Mouse (Mus musculus): ENCODE measurements around the gene Erich6.

Erich6 gene

DNA sequence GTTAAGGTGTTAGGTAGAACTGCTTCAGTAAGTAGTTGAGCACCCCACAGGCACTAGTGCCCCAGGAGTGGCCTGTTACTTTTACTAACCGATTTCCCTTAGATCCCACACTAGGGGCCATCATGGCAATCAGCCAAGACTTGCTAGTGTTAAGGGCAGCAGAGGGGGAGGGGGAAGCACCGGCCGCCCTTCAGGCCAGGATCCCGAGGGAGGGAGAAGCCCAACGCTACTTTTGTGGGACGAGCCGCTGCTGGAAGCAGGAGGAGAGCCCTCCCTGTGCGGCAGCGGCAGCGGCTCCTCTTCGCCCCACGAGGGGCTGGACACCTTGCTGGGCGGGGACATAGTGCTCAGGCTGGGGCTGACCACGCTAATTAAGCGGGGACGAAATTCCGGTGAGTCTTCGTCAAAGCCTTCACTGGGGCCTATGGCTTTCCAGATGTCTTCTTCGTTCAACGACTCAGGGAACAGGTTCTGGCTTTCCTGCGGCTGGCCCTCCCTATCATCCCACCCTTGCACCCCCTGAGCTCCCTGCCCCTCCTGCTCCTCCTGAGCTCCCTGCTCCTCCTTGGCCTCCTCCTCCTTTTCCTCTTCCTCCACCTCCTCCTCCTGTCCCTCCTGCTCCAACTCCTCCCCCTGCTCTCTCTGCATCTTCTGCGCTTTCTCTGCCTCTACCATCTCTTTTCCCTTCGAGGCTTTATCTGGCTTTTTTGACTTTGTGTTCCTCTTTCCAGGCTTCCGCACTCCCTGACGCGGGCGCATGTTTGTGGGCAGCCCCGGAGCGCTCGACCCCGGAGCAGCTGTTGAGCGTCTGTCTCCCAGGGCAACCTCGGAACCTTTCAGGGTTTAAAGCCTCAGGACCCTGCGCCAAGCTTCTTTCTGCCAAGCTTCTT lies at the start of gene Erich6:
Erich6 (minus strand) TSS at position 802 of the 890 bp plus-strand sequence.
- no peak for DNase-seq (ENCODE audit: low spot score in 2 of 2)

- DNase-seq (ENCODE audit: low spot score in 2 of 2) = no peak
Measured at GRCm38 (mm10) chr3:58686206-58686921, 49.4 kb upstream of the Erich6 start.

- DNase-seq (ENCODE audit: low spot score in 2 of 2) = no peak
Measured at GRCm38 (mm10) chr3:58685396-58685795, 48.4 kb upstream of the Erich6 start.

- no peak for DNase-seq (ENCODE audit: low spot score in 2 of 2)
Measured at GRCm38 (mm10) chr3:58683346-58683745, 46.3 kb upstream of the Erich6 start.

DNA sequence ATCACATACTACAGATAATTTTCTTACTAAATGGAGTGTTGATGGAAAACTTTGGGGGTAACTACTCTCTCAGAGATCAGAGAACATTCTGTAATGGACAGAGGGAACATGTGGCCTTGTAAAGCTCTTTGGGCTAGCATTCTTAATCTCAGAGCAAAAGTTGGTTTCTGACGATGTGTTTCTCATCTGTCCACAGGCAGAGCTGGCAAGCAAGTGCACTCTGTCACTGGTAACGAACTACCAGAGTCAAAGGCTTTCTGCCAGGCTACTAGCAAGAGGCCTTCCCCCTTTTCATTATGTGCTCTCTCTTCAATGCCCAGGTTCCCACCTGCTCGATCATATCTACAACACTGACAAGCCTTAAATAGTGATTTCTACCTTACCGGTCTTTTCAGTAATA lies 45.3 kb upstream of the Erich6 start:
- DNase-seq (ENCODE audit: low spot score in 2 of 2) = no peak

GRCm38 (mm10) chr3:58681831-58682230 lies 44.8 kb upstream of the Erich6 start:
- no peak for DNase-seq (ENCODE audit: low spot score in 2 of 2)

GRCm38 (mm10) chr3:58680943-58681637 lies 44.1 kb upstream of the Erich6 start:
- DNase-seq (ENCODE audit: low spot score in 2 of 2) = no peak

DNA sequence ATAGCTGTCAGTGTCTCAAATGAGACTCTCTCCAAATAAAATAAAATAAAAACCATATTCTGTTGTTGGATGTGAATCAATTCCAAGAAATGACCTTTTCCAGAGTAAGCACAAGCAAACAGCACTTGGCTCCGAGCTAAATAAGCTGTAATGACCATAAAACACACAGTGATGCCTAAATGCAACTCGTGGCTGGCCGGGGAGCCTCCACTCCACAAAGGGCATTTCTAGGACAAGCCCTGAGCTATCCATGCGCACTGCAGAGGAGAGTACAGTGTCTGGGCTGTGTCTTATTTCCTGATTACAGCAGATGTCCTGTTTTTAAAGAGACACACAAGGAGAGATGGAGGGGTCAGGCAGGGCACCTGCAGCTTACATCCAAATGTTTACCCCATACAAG lies 43.0 kb upstream of the Erich6 start:
- DNase-seq (ENCODE audit: low spot score in 2 of 2) = no peak

GRCm38 (mm10) chr3:58678905-58679304 lies 41.9 kb upstream of the Erich6 start:
- DNase-seq (ENCODE audit: low spot score in 2 of 2) = no peak

- no peak for DNase-seq (ENCODE audit: low spot score in 2 of 2)
Measured at GRCm38 (mm10) chr3:58678384-58678783, 41.4 kb upstream of the Erich6 start.

GRCm38 (mm10) chr3:58677615-58678014 lies 40.6 kb upstream of the Erich6 start:
- DNase-seq (ENCODE audit: low spot score in 2 of 2) = no peak

GRCm38 (mm10) chr3:58673295-58673694 lies 36.3 kb upstream of the Erich6 start:
- DNase-seq (ENCODE audit: low spot score in 2 of 2) = no peak

DNA sequence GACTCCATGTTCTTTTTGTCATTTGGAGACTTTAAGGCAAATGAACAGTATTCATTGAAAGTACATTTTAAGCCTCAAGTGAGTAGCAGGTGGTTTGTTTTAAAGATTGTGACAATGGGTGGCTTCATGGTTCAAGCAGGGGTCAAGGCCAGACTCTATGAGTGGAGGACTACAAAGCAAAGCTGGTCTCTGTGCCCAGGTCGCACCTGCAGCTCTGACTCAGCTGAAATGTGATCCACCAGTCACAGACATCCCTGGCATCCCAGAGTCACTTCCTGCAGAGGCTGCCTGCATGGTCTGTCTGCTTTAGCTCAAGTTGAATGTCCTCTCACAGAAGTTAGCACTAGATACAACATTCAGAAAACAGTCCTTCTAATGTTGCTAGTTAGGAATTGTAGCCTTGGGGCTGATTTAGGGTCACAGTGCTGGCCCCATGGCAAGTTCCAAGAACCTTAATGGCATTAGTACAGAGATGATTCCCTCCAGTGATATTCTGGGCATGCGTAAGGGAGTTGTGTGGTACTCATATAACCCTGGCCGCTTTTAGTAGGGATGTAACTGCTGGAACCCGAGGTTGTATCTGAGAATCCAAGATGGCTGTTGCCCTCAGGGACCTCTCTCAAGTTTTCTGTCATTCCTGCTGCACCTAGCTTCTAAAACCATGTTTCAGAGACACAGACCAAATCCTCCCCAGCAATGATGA lies 35.6 kb upstream of the Erich6 start:
- no peak for DNase-seq (ENCODE audit: low spot score in 2 of 2)

GRCm38 (mm10) chr3:58671616-58672250 lies 34.7 kb upstream of the Erich6 start:
- DNase-seq (ENCODE audit: low spot score in 2 of 2) = no peak

- no peak for DNase-seq (ENCODE audit: low spot score in 2 of 2)
Measured at GRCm38 (mm10) chr3:58663970-58664369, 27.0 kb upstream of the Erich6 start.

DNA sequence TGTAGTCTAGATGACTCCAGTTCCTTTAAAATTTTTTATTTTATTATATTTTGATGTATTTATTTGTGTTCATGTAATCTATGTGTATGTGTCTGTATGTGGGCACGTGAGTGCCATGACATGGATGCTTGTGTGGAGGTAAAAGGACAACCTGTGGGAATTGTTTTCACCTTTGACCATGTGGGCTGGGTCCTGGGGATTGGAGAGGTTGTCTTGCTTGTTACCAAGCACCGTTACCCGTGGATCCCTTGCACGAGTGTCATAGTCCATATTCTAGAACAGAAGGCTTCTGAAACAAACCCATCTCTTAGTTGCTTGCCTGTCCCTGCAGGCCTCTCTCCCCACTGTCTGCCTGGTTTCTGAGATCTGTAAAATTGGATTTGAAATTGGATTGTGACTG lies 23.6 kb upstream of the Erich6 start:
- DNase-seq (ENCODE audit: low spot score in 2 of 2) = no peak

- DNase-seq (ENCODE audit: low spot score in 2 of 2) = peak; percentile 20 to 64
Measured at GRCm38 (mm10) chr3:58657356-58657755, 20.3 kb upstream of the Erich6 start.

- DNase-seq (ENCODE audit: low spot score in 2 of 2) = peak; percentile 41 to 69
Measured at GRCm38 (mm10) chr3:58655362-58656130, 18.5 kb upstream of the Erich6 start.

DNA sequence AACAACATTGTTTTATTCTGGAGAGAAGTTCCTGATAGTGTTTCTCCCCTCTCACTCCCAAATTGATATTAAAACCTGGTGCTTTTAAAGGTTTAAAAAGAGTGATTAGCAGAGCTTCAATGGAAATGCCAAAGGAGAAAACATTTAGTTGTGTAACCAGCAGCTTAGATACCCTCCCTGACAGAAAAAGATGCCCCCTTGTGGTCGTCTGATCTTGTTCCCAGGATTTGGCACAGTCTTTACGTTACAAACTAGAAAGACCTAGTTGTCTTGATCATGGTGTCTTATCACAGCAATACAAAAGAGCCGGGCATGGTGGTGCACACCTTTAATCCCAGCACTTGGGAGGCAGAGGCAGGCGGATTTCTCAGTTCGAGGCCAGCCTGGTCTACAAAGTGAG lies 16.9 kb upstream of the Erich6 start:
- peak in 1 of 2 experiments; percentile 36 for DNase-seq (ENCODE audit: low spot score in 2 of 2)

GRCm38 (mm10) chr3:58650328-58650727 lies 13.3 kb upstream of the Erich6 start:
- DNase-seq (ENCODE audit: low spot score in 2 of 2) = no peak
